Mouse (Mus musculus) liver, embryonic 14.5 days (tissue): ENCODE results near the gene Bbox1.

ENCODE experiments used
- CTCF ChIP-seq: IDR thresholded peaks from 2 replicates; pipeline ENCODE4 v1.5.1; 2016; ENCODE audit warnings: antibody characterized with exemption, low read depth, control low read depth
- EP300 ChIP-seq: IDR thresholded peaks from 2 replicates; pipeline ENCODE4 v1.6.1; 2016; ENCODE audit warnings: antibody characterized with exemption, low read depth

- TF ChIP-seq CTCF (no peak; the same call in 1 of the 2 replicates), EP300 (no peak)
Measured at GRCm38 (mm10) chr2:110362432-110363283, 48.3 kb upstream of the Bbox1 start, which contains the start of gene Fibin.
